Mouse (Mus musculus) intestine, embryonic 16.5 days (tissue): ENCODE measurements at regions not wholly inside any gene's neighbourhood (a gene's known extent, or its start where the extent isn't known, plus 50 kb on each side); places are given as distances from the start of the nearest gene placed in this dataset.

ENCODE experiments used
- ATAC-seq: fragments of 200-750 bp; cut with Nextera tagmentation; 2 replicates; pipeline ENCODE4 v1.8.0; 2017; ENCODE audit warnings: moderate TSS enrichment, moderate library complexity
- H3K27ac ChIP-seq: fragments of 300-500 bp; sonication (generic); 2 replicates; pipeline ENCODE4 v1.5.1; 2014; ENCODE audit warnings: mild to moderate bottlenecking, low read length
- H3K27me3 ChIP-seq: fragments of 300-500 bp; sonication (generic); replicated peaks from 2 replicates; pipeline ENCODE4 v1.6.1; 2014; ENCODE audit warnings: low read length, control low read depth, mixed read lengths; ENCODE audit not compliant: control insufficient read depth, insufficient read depth
- H3K36me3 ChIP-seq: fragments of 300-500 bp; sonication (generic); 2 replicates; pipeline ENCODE4 v1.6.1; 2014; ENCODE audit warnings: low read length, control low read depth; ENCODE audit not compliant: control insufficient read depth, insufficient read depth
- H3K4me1 ChIP-seq: fragments of 300-500 bp; sonication (generic); 2 replicates; pipeline ENCODE4 v1.6.1; 2014; ENCODE audit warnings: low read length, control low read depth, mixed read lengths; ENCODE audit not compliant: control insufficient read depth, insufficient read depth
- H3K4me2 ChIP-seq: fragments of 300-500 bp; sonication (generic); 2 replicates; pipeline ENCODE4 v1.6.1; 2014; ENCODE audit warnings: low read depth, low read length, control low read depth
- H3K4me3 ChIP-seq: fragments of 300-500 bp; sonication (generic); 2 replicates; pipeline ENCODE4 v1.5.1; 2014; ENCODE audit warnings: mild to moderate bottlenecking, low read length
- H3K9ac ChIP-seq: fragments of 300-500 bp; sonication (generic); 2 replicates; pipeline ENCODE4 v1.6.1; 2014; ENCODE audit warnings: low read depth, low read length
- H3K9me3 ChIP-seq: fragments of 300-500 bp; sonication (generic); 2 replicates; pipeline ENCODE4 v1.6.1; 2016; ENCODE audit warnings: low read length, control low read depth; ENCODE audit not compliant: control insufficient read depth
- WGBS: fragments of 180-500 bp; shearing (Covaris S2); extraction: QIAGEN DNeasy Blood & Tissue Kit; methylation state at CpG from one replicate; pipeline ENCODE4 v1.1.7; 2014; 5-methylcytosine and 5-hydroxymethylcytosine counted together

GRCm38 (mm10) chr17:64490664-64491063, 109.9 kb upstream of the Man2a1 start:
- no peaks in the 10 kb centered on the region for H3K36me3 ChIP-seq
- no peak overlapping the region for H3K4me2 ChIP-seq
- no peak overlapping the region for H3K4me3 ChIP-seq
- 88% methylated on average over 7 of the region's 7 CpGs for WGBS
- no peak overlapping the region for H3K27ac ChIP-seq
- no peak overlapping the region for H3K9ac ChIP-seq
- ATAC-seq = no peak
- no peaks in the 10 kb centered on the region for H3K9me3 ChIP-seq
- H3K27me3 ChIP-seq = no peaks in the 10 kb centered on the region
- no peaks in the 10 kb centered on the region for H3K4me1 ChIP-seq

- Histone ChIP-seq H3K4me3 (no peak overlapping the region), H3K4me2 (0 out of 2 replicates have a peak overlapping the region, but pooled peaks have one; percentile 6), H3K9ac (no peak overlapping the region), H3K27me3 (no peaks in the 10 kb centered on the region), H3K36me3 (no peaks in the 10 kb centered on the region), H3K27ac (no peak overlapping the region), H3K9me3 (no peaks in the 10 kb centered on the region), H3K4me1 (no peaks in the 10 kb centered on the region)
- ATAC-seq = peak; percentile 78
- 42% methylated on average over 8 of the region's 10 CpGs for WGBS
Observed at GRCm38 (mm10) chr17:64491922-64492353, 108.6 kb upstream of the Man2a1 start.

GRCm38 (mm10) chr17:64492614-64493269, 107.8 kb upstream of the Man2a1 start:
- no peaks in the 10 kb centered on the region for H3K27me3 ChIP-seq
- no peak overlapping the region for H3K4me3 ChIP-seq
- H3K27ac ChIP-seq = no peak overlapping the region
- no peak for ATAC-seq
- H3K9ac ChIP-seq = no peak overlapping the region
- no peaks in the 10 kb centered on the region for H3K4me1 ChIP-seq
- H3K36me3 ChIP-seq = no peaks in the 10 kb centered on the region
- WGBS = 42% methylated on average over 7 of the region's 9 CpGs
- no peaks in the 10 kb centered on the region for H3K9me3 ChIP-seq
- H3K4me2 ChIP-seq = no peak overlapping the region

- no peak overlapping the region for H3K27ac ChIP-seq
- no peaks in the 10 kb centered on the region for H3K4me1 ChIP-seq
- H3K4me3 ChIP-seq = no peak overlapping the region
- ATAC-seq = no peak
- H3K9me3 ChIP-seq = no peaks in the 10 kb centered on the region
- H3K9ac ChIP-seq = no peak overlapping the region
- 58% methylated on average over 15 of the region's 15 CpGs for WGBS
- H3K4me2 ChIP-seq = no peak overlapping the region
- no peaks in the 10 kb centered on the region for H3K27me3 ChIP-seq
- no peaks in the 10 kb centered on the region for H3K36me3 ChIP-seq
Observed at GRCm38 (mm10) chr17:64499281-64499997, 101.1 kb upstream of the Man2a1 start.

- Histone ChIP-seq H3K9me3 (no peaks in the 10 kb centered on the region), H3K27me3 (no peaks in the 10 kb centered on the region), H3K4me3 (no peak overlapping the region), H3K9ac (no peak overlapping the region), H3K36me3 (no peaks in the 10 kb centered on the region), H3K4me1 (no peaks in the 10 kb centered on the region), H3K27ac (no peak overlapping the region), H3K4me2 (no peak overlapping the region)
- 79% methylated on average over 2 of the region's 2 CpGs for WGBS
- ATAC-seq = no peak
Observed at GRCm38 (mm10) chr17:64502376-64502775, 98.2 kb upstream of the Man2a1 start.

GRCm38 (mm10) chr17:64505956-64506355, 94.6 kb upstream of the Man2a1 start:
- WGBS = 89% methylated on average over 2 of the region's 2 CpGs
- Histone ChIP-seq H3K4me1 (no peaks in the 10 kb centered on the region), H3K27ac (no peak overlapping the region), H3K4me3 (no peak overlapping the region), H3K9ac (no peak overlapping the region), H3K9me3 (no peaks in the 10 kb centered on the region), H3K27me3 (no peaks in the 10 kb centered on the region), H3K4me2 (no peak overlapping the region), H3K36me3 (no peaks in the 10 kb centered on the region)
- no peak for ATAC-seq

- Histone ChIP-seq H3K36me3 (no peaks in the 10 kb centered on the region), H3K27ac (no peak overlapping the region), H3K9me3 (no peaks in the 10 kb centered on the region), H3K4me2 (no peak overlapping the region), H3K4me1 (no peaks in the 10 kb centered on the region), H3K4me3 (no peak overlapping the region), H3K27me3 (no peaks in the 10 kb centered on the region), H3K9ac (no peak overlapping the region)
- ATAC-seq = no peak
- WGBS = 83% methylated on average over 3 of the region's 3 CpGs
Observed at GRCm38 (mm10) chr17:64511139-64511779, 89.3 kb upstream of the Man2a1 start.

- no peak overlapping the region for H3K4me3 ChIP-seq
- ATAC-seq = peak; percentile 38; the same call in 1 of the 2 replicates
- H3K9ac ChIP-seq = no peak overlapping the region
- H3K27ac ChIP-seq = no peak overlapping the region
- no peak overlapping the region for H3K4me2 ChIP-seq
- no peaks in the 10 kb centered on the region for H3K9me3 ChIP-seq
- H3K36me3 ChIP-seq = no peaks in the 10 kb centered on the region
- 63% methylated on average over 8 of the region's 8 CpGs for WGBS
- no peaks in the 10 kb centered on the region for H3K27me3 ChIP-seq
- H3K4me1 ChIP-seq = no peaks in the 10 kb centered on the region
Observed at GRCm38 (mm10) chr17:64522213-64522612, 78.3 kb upstream of the Man2a1 start.

GRCm38 (mm10) chr17:64523899-64524298, 76.6 kb upstream of the Man2a1 start:
- H3K27me3 ChIP-seq = no peaks in the 10 kb centered on the region
- ATAC-seq = no peak
- H3K4me2 ChIP-seq = no peak overlapping the region
- H3K9ac ChIP-seq = no peak overlapping the region
- no peaks in the 10 kb centered on the region for H3K4me1 ChIP-seq
- no peak overlapping the region for H3K27ac ChIP-seq
- H3K36me3 ChIP-seq = no peaks in the 10 kb centered on the region
- no peaks in the 10 kb centered on the region for H3K9me3 ChIP-seq
- 93% methylated on average over 8 of the region's 8 CpGs for WGBS
- H3K4me3 ChIP-seq = no peak overlapping the region
